Comparison of ENCODE assay signal across 14 mouse cellular contexts in the genomic region with DNA sequence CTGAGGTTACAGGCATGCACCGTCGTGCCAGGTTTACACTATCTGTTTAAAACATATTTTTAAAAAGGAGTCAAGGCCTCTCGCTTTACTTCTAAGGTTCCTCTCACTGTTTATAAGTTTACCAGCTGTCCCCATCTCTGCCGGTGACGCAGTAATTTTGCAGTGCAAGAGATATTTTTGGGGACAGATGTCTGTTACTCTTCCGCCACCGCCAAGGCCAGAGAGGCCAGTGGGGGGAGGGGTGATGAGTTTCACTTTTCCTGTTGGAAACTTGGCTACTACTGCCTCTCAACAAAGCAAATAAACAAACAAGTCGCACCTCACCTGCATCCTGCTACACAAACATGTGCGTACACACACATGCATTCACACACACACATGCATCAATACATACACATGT.
A peak's percentile ranks its signal among the peaks of the same experiment; 100 is the strongest.
DNase-seq lines count a peak whose midpoint lies in the region; ATAC-seq lines count a peak whose summit lies in the region.
"Had no signal": no experiment of that assay in that cellular context is flagged by ENCODE, and none has a peak within 500 bp of the region (broad histone marks: within the 10 kb centered on the region; RNA-seq: fewer than 3 reads in every experiment).

No protein-coding gene starts in this region.

- H3K4me3 ChIP-seq in heart, embryonic 11.5 days (ENCODE audit: low read depth, low read length) = no peak overlapping the region
- H3K4me3 ChIP-seq in hindbrain, embryonic 12.5 days = no peak overlapping the region
- H3K4me3 ChIP-seq: embryonic facial prominence, embryonic 13.5 days; liver, embryonic 15.5 days; midbrain, embryonic 15.5 days had no signal

- WGBS in heart, embryonic 11.5 days (ENCODE audit: insufficient replicate concordance) = 49% methylated on average over 9 of the region's 9 CpGs
- 79% methylated on average over 9 of the region's 9 CpGs for WGBS in hindbrain, embryonic 12.5 days

- no peaks in the 10 kb centered on the region for H3K36me3 ChIP-seq in heart, embryonic 11.5 days (ENCODE audit: control insufficient read depth, insufficient read depth, low read length)
- H3K36me3 ChIP-seq in hindbrain, embryonic 12.5 days = no peaks in the 10 kb centered on the region
- H3K36me3 ChIP-seq: embryonic facial prominence, embryonic 13.5 days; liver, embryonic 15.5 days; midbrain, embryonic 15.5 days had no signal

- no peak overlapping the region for H3K4me2 ChIP-seq in heart, embryonic 11.5 days
- H3K4me2 ChIP-seq in hindbrain, embryonic 12.5 days (replicated peaks) = no peak overlapping the region
- H3K4me2 ChIP-seq: embryonic facial prominence, embryonic 13.5 days; liver, embryonic 15.5 days; midbrain, embryonic 15.5 days had no signal

- no peak for ATAC-seq in heart, embryonic 11.5 days (replicated peaks; ENCODE audit: insufficient number of reproducible peaks, low FRiP score, low TSS enrichment)
- no peak for ATAC-seq in hindbrain, embryonic 12.5 days (ENCODE audit: low FRiP score)
- ATAC-seq: hindbrain, embryonic 16.5 days; midbrain, embryonic 15.5 days had no signal

- H3K9me3 ChIP-seq in heart, embryonic 11.5 days (replicated peaks; ENCODE audit: control insufficient read depth, low read length) = no peaks in the 10 kb centered on the region
- H3K9me3 ChIP-seq in hindbrain, embryonic 12.5 days (replicated peaks) = no peaks in the 10 kb centered on the region
- H3K9me3 ChIP-seq: embryonic facial prominence, embryonic 13.5 days; liver, embryonic 15.5 days; midbrain, embryonic 15.5 days had no signal

- no peaks in the 10 kb centered on the region for H3K4me1 ChIP-seq in heart, embryonic 11.5 days (ENCODE audit: control insufficient read depth, insufficient read depth, low read length)
- H3K4me1 ChIP-seq in hindbrain, embryonic 12.5 days = peaks cover 7% of the 10 kb centered on the region; the same call in 1 of the 2 replicates

- DNase-seq in heart, adult 18-20 months = peak; percentile 47 to 72
- DNase-seq in testis, postnatal 10 days (ENCODE audit: low spot score) = peak; percentile 44
- DNase-seq in testis, postnatal 14 days (ENCODE audit: low spot score) = no peak
- DNase-seq in heart, postnatal 10 days = peak; percentile 59 to 70
- DNase-seq in skeletal muscle tissue, adult 2 months (ENCODE audit: low read depth, low spot score) = peak; percentile 73
- no peak for DNase-seq in left cerebral cortex, adult 11 months (ENCODE audit: low spot score)
- DNase-seq: cerebellum, adult 9-10 months; thymus, postnatal 14 days had no signal

- no peak overlapping the region for H3K9ac ChIP-seq in heart, embryonic 11.5 days (ENCODE audit: low read depth, low read length)
- no peak overlapping the region for H3K9ac ChIP-seq in hindbrain, embryonic 12.5 days
- H3K9ac ChIP-seq: embryonic facial prominence, embryonic 13.5 days; liver, embryonic 15.5 days; midbrain, embryonic 15.5 days had no signal

- intact Hi-C loops in heart, postnatal 10 days (cut with DNase I) = loop anchor here (5.0 to 10.0 kb wide), 2 partner anchors 42 to 1640 kb away; no protein-coding TSS in a partner anchor

- H3K27me3 ChIP-seq in heart, embryonic 11.5 days (ENCODE audit: control insufficient read depth, insufficient read depth, low read length) = no peaks in the 10 kb centered on the region
- no peaks in the 10 kb centered on the region for H3K27me3 ChIP-seq in hindbrain, embryonic 12.5 days
- H3K27me3 ChIP-seq: embryonic facial prominence, embryonic 13.5 days; midbrain, embryonic 15.5 days had no signal

- H3K27ac ChIP-seq in heart, embryonic 11.5 days (ENCODE audit: low read depth, low read length) = no peak overlapping the region
- no peak overlapping the region for H3K27ac ChIP-seq in hindbrain, embryonic 12.5 days
- H3K27ac ChIP-seq: embryonic facial prominence, embryonic 13.5 days; liver, embryonic 15.5 days; midbrain, embryonic 15.5 days had no signal

Comparison
In these comparisons a context has a peak if more than half of its experiments do, and no peak if none do; other contexts are left out.
1. DNase-seq: peak in heart, adult 18-20 months (2 of 2), testis, postnatal 10 days (single experiment), heart, postnatal 10 days (2 of 2) and skeletal muscle tissue, adult 2 months (single experiment); none in testis, postnatal 14 days (single experiment) and left cerebral cortex, adult 11 months (single experiment).